Mouse (Mus musculus) small intestine, adult 2 months (tissue): ENCODE results near the gene Tmc5.

ENCODE experiments used
- CTCF ChIP-seq: fragments of 200-500 bp; IDR thresholded peaks from 2 replicates; pipeline ENCODE4 v1.5.1; 2012; ENCODE audit warnings: low read depth, mild to moderate bottlenecking, control low read depth, inconsistent platforms, low read length, moderate library complexity, mixed read lengths; ENCODE audit not compliant: insufficient replicate concordance, insufficient read length; ENCODE audit errors: extremely low read depth
- POLR2A ChIP-seq: fragments of 200-500 bp; IDR thresholded peaks from 2 replicates; pipeline ENCODE4 v1.6.1; 2012; ENCODE audit warnings: low read depth, mild to moderate bottlenecking, control low read depth, inconsistent platforms, low read length, moderate library complexity

DNA sequence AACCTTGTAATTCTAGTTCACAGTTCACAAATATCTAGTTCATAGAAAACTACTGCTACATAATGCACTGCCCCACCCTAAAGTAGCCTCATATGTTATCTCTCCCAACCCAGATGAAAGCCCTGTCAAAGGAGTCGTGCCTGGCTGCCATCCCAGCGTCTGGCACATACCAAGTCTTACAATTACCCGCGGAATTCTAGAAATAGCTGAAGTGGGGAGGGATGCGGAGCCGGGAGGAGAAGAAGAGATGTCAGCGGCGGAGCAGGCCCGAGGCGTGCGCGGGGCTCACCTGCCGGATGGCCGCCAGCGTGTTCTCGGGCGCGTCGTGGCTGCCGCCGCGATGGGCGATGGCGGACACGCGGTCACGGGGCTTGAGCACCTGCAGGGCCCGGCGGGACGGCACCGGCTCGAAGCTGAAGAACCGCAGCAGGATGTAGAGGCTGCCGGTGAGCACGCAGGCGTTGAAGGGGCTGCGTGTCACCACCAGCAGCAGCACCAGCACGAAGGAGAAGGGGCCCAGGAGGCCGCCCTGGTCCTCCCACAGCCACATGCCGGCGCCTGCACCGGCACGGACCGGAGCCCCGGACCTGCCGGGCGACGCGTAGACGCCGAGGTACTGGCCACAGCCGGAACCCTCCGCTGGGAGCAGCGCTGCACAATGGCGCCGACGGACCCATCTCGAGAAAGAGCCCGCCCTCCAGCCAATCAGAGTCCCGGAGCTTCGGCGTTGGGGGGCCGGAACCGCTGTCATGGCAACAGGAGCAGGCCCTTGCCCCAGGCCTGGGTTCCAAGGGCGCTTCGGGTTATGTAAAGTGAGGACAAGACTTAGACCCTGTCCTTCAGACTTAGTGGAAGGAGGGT is 108.2 kb downstream of the Tmc5 start, which contains the start of gene Gde1:
- no peak for TF ChIP-seq CTCF
- peak; percentile 51 for TF ChIP-seq POLR2A
